Mouse (Mus musculus): ENCODE results near the gene Cfp. TPM values are rescaled to one million over a fixed set of nuclear protein-coding genes. Genes with fewer than 3 reads are reported as not detected.

Gene Cfp
- polyA plus RNA-seq, 1 experiment from 2014 or later: 4.4 TPM

DNA sequence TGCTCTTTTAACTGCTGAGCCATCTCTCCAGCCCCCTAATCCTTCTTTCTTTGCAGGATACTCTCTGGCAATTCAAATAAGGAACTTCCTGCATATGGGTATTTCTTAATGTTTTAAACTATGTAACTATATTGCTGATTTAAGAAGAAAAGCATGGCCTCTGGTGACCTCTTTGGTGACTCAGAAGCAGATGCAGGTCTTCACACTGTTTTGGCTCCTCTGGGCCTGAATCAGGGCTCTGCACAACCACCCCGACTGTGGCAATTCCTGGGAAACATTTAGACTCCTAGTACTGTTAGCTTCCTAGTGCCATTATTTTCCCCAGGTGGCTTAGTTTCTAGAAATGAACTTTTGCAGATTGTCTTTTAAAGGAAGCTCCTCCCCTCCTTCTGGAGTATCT is 7.8 kb downstream of the Cfp start:
- H3K4me3 ChIP-seq (ENCODE audit: low read depth, low read length): no peak overlapping the region
- no peak overlapping the region for H3K9ac ChIP-seq (ENCODE audit: low read length)
- no peaks in the 10 kb centered on the region for H3K9me3 ChIP-seq (replicated peaks; ENCODE audit: control insufficient read depth, low read length)
- DNase-seq (ENCODE audit: low spot score) (no peak), ATAC-seq (no peak)
- no peak overlapping the region for H3K27ac ChIP-seq (ENCODE audit: low read depth, low read length)
- H3K36me3 ChIP-seq (ENCODE audit: control insufficient read depth, insufficient read depth, low read length): peaks cover 18% of the 10 kb centered on the region; the same call in 1 of the 2 replicates
- WGBS: 74% methylated on average over 1 of the region's 1 CpGs
- no peaks in the 10 kb centered on the region for H3K4me1 ChIP-seq (ENCODE audit: control insufficient read depth, insufficient read depth, low read length)
- no peaks in the 10 kb centered on the region for H3K27me3 ChIP-seq (replicated peaks; ENCODE audit: control insufficient read depth, insufficient read depth, low read length)
- H3K4me2 ChIP-seq (ENCODE audit: low read length): no peak overlapping the region

DNA sequence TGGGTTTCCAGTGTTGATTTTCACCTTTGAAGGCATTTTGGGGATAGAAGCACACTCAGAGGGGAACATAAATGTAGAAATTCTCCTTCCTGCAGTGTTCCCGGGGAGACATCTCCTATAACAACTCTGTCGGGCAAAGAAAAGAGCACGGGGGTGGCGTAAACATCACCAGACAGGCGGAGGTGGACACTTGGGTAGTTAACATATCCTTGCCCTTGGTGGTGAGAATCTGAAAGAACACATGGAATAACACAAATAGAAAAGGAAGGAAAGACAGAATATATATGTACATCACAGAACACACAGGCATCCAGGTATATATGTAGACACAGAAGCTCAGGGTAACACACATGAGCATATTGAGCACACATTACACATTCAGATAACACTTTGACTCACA is 10.0 kb downstream of the Cfp start:
- Histone ChIP-seq H3K9me3 (replicated peaks; ENCODE audit: control insufficient read depth, low read length) (no peaks in the 10 kb centered on the region), H3K27me3 (replicated peaks; ENCODE audit: control insufficient read depth, insufficient read depth, low read length) (no peaks in the 10 kb centered on the region), H3K36me3 (ENCODE audit: control insufficient read depth, insufficient read depth, low read length) (no peaks in the 10 kb centered on the region), H3K4me1 (ENCODE audit: control insufficient read depth, insufficient read depth, low read length) (no peaks in the 10 kb centered on the region), H3K27ac (ENCODE audit: low read depth, low read length) (no peak overlapping the region), H3K9ac (ENCODE audit: low read length) (no peak overlapping the region), H3K4me2 (ENCODE audit: low read length) (peak overlapping the region; percentile 58), H3K4me3 (ENCODE audit: low read depth, low read length) (peak overlapping the region; percentile 52)
- 60% methylated on average over 5 of the region's 5 CpGs for WGBS
- DNase-seq (ENCODE audit: low spot score): no peak
- peak; percentile 2; the same call in 1 of the 2 replicates for ATAC-seq

DNA sequence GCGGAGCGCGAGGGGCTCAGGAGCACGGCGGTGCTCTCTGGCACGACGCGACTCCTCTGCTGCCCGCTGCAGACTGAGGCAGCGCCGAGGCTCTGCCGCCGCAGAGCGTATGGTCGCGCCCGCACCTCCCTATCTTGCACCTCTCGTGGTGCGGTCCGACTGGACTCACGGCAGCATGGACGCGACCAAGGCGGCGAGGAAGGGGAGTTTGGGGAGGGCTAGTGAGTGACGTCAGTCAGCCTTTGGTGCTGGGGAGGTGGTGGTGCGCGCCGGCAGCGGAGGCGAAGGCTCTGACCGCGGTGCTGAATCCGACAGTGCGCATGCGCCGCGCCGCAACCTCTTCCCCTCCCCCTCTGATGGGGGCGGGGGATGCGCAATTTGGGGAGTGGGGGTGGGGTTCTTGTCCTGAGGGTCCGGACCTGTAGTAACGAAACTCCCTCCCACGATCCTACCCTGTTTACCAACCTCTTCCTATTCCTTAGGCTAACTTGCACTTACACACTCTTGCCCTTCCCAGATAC is 10.5 kb downstream of the Cfp start, which contains the start of gene Syn1:
Gene Syn1 (minus strand): TSS at position 161 of the 521 bp plus-strand sequence.
- DNase-seq (ENCODE audit: low spot score): peak; percentile 95
- 26% methylated on average over 36 of the region's 44 CpGs for WGBS
- H3K27ac ChIP-seq (ENCODE audit: low read depth, low read length): peak within 1 kb of the TSS; percentile 55
- H3K36me3 ChIP-seq (ENCODE audit: control insufficient read depth, insufficient read depth, low read length): no peaks in the 10 kb centered on the region
- H3K9ac ChIP-seq (ENCODE audit: low read length): peak within 1 kb of the TSS; percentile 67
- no peaks in the 10 kb centered on the region for H3K27me3 ChIP-seq (replicated peaks; ENCODE audit: control insufficient read depth, insufficient read depth, low read length)
- no peaks in the 10 kb centered on the region for H3K4me1 ChIP-seq (ENCODE audit: control insufficient read depth, insufficient read depth, low read length)
- ATAC-seq: peak; percentile 98
- H3K4me2 ChIP-seq (ENCODE audit: low read length): peak within 1 kb of the TSS; percentile 58
- H3K4me3 ChIP-seq (ENCODE audit: low read depth, low read length): peak within 1 kb of the TSS; percentile 52
- H3K9me3 ChIP-seq (replicated peaks; ENCODE audit: control insufficient read depth, low read length): no peaks in the 10 kb centered on the region

DNA sequence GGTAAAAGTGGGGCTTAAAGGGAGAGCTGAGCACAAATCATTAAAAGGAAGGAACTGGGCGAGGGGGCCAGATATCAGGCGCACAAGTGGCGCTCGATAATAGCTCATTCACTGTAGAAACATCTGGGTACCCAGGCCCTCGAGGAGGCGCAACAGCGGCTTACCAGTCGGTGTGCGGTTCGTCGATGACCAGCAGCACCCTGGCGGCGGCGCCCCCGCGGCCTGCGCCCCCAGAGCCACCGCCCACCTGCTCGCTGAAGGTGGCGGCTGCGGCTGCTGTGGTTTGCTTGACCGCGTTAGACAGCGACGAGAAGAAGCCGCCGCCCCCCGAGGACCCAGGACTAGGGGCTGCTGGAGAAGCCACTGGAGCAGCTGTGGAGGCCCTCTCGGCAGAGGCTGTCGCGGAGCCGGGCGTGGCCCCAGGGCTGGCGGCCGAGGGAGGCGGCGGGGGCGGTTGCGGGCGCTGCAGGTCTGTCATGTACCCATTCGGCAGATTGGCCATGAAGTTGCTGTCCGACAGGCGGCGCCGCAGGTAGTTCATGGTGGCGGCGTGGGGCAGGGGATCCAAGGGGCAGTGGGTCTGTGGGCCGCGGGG is 11.0 kb downstream of the Cfp start:
- H3K4me2 ChIP-seq (ENCODE audit: low read length): peak overlapping the region; percentile 58
- ATAC-seq (peak; percentile 67), DNase-seq (ENCODE audit: low spot score) (peak; percentile 2)
- no peaks in the 10 kb centered on the region for H3K9me3 ChIP-seq (replicated peaks; ENCODE audit: control insufficient read depth, low read length)
- H3K36me3 ChIP-seq (ENCODE audit: control insufficient read depth, insufficient read depth, low read length): no peaks in the 10 kb centered on the region
- 31% methylated on average over 45 of the region's 49 CpGs for WGBS
- H3K4me3 ChIP-seq (ENCODE audit: low read depth, low read length): peak overlapping the region; percentile 52
- no peaks in the 10 kb centered on the region for H3K27me3 ChIP-seq (replicated peaks; ENCODE audit: control insufficient read depth, insufficient read depth, low read length)
- H3K4me1 ChIP-seq (ENCODE audit: control insufficient read depth, insufficient read depth, low read length): no peaks in the 10 kb centered on the region
- peak overlapping the region; percentile 67 for H3K9ac ChIP-seq (ENCODE audit: low read length)
- peak overlapping the region; percentile 55 for H3K27ac ChIP-seq (ENCODE audit: low read depth, low read length)

DNA sequence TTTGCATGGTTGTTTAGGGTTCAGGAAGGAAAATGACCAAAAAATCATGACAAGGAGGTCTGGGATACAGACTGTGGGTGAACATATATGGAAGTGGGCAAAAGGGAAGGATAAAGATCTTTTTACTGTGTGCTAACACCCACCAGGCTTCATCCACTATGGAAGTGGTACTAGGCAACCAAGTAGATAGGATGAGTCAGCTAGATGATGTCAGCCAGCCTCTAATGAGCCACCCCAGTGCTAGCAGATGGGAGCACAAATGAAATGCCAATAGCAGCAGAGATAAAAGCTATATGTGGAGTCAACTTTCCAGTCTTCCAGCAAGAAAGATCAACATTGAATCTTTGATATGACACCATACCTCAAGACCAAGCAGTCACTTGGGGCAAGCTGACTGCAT is 16.3 kb downstream of the Cfp start:
- DNase-seq (ENCODE audit: low spot score) (no peak), ATAC-seq (no peak)
- no peaks in the 10 kb centered on the region for H3K36me3 ChIP-seq (ENCODE audit: control insufficient read depth, insufficient read depth, low read length)
- no peak overlapping the region for H3K27ac ChIP-seq (ENCODE audit: low read depth, low read length)
- no peaks in the 10 kb centered on the region for H3K27me3 ChIP-seq (replicated peaks; ENCODE audit: control insufficient read depth, insufficient read depth, low read length)
- no peak overlapping the region for H3K9ac ChIP-seq (ENCODE audit: low read length)
- no peak overlapping the region for H3K4me3 ChIP-seq (ENCODE audit: low read depth, low read length)
- H3K4me2 ChIP-seq (ENCODE audit: low read length): no peak overlapping the region
- no peaks in the 10 kb centered on the region for H3K9me3 ChIP-seq (replicated peaks; ENCODE audit: control insufficient read depth, low read length)
- no peaks in the 10 kb centered on the region for H3K4me1 ChIP-seq (ENCODE audit: control insufficient read depth, insufficient read depth, low read length)

DNA sequence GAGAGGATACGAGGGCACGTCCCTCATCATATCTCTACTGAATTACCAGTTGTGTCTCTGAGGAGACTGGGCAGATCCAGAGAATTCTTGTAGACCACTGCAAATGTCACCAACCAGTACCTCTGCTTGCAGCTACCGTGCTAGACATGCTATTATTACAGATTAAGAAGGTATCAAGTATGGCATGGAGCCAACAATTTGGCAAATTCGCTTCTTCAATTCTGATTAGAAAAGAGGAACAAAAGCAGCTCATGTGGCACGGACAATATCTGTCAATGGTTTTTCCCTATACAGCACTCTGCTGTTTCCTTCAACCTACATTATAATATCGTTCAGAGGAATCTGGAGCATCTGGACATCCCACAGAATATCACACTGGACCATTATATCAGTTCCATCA is 17.6 kb downstream of the Cfp start:
- Histone ChIP-seq H3K4me3 (ENCODE audit: low read depth, low read length) (no peak overlapping the region), H3K4me1 (ENCODE audit: control insufficient read depth, insufficient read depth, low read length) (no peaks in the 10 kb centered on the region), H3K27ac (ENCODE audit: low read depth, low read length) (no peak overlapping the region), H3K4me2 (ENCODE audit: low read length) (no peak overlapping the region), H3K9me3 (replicated peaks; ENCODE audit: control insufficient read depth, low read length) (no peaks in the 10 kb centered on the region), H3K9ac (ENCODE audit: low read length) (no peak overlapping the region), H3K36me3 (ENCODE audit: control insufficient read depth, insufficient read depth, low read length) (no peaks in the 10 kb centered on the region), H3K27me3 (replicated peaks; ENCODE audit: control insufficient read depth, insufficient read depth, low read length) (no peaks in the 10 kb centered on the region)
- DNase-seq (ENCODE audit: low spot score) (no peak), ATAC-seq (no peak)
- WGBS: 82% methylated on average over 6 of the region's 6 CpGs

- H3K36me3 ChIP-seq (ENCODE audit: control insufficient read depth, insufficient read depth, low read length): 0 out of 2 replicates have a peak, but pooled peaks cover 2% of the 10 kb centered on the region
- no peak for ATAC-seq
- WGBS: 42% methylated on average over 3 of the region's 3 CpGs
These were observed 21.3 kb downstream of the Cfp start for GRCm38 (mm10) chrX:20910074-20910473.

More at GRCm38 (mm10) chrX:20910074-20910473, 21.3 kb downstream of the Cfp start:
- Histone ChIP-seq H3K27me3 (replicated peaks; ENCODE audit: control insufficient read depth, insufficient read depth, low read length) (no peaks in the 10 kb centered on the region), H3K27ac (ENCODE audit: low read depth, low read length) (no peak overlapping the region), H3K4me3 (ENCODE audit: low read depth, low read length) (no peak overlapping the region), H3K9me3 (replicated peaks; ENCODE audit: control insufficient read depth, low read length) (no peaks in the 10 kb centered on the region), H3K9ac (ENCODE audit: low read length) (no peak overlapping the region), H3K4me2 (ENCODE audit: low read length) (no peak overlapping the region), H3K4me1 (ENCODE audit: control insufficient read depth, insufficient read depth, low read length) (no peaks in the 10 kb centered on the region)
- DNase-seq (ENCODE audit: low spot score): no peak

Other genes with a start within 250 kb of the Cfp start
- gene Cdk16, start 243.6 kb downstream of the Cfp start, polyA plus RNA-seq (2014; fragmentation: Nextera tagmentation; extraction: Ambion mirVana): 87.2 and 90.7 TPM in 2 replicates
- 67.8 and 73.4 TPM in 2 replicates for gene Usp11, start 227.6 kb downstream of the Cfp start, polyA plus RNA-seq (2014; fragmentation: Nextera tagmentation; extraction: Ambion mirVana)
- 196 and 227 TPM in 2 replicates for gene Araf, start 133.7 kb downstream of the Cfp start, polyA plus RNA-seq (2014; fragmentation: Nextera tagmentation; extraction: Ambion mirVana)
- gene Timp1, start 61.4 kb downstream of the Cfp start, polyA plus RNA-seq (2014; fragmentation: Nextera tagmentation; extraction: Ambion mirVana): 4.0 and 4.4 TPM in 2 replicates
- 28.8 and 36.1 TPM in 2 replicates for gene Syn1, start 10.6 kb downstream of the Cfp start, polyA plus RNA-seq (2014; fragmentation: Nextera tagmentation; extraction: Ambion mirVana)
- gene Elk1, start 19.1 kb upstream of the Cfp start, polyA plus RNA-seq (2014; fragmentation: Nextera tagmentation; extraction: Ambion mirVana): 11.0 and 12.4 TPM in 2 replicates
- gene Uxt, start 30.5 kb upstream of the Cfp start, polyA plus RNA-seq (2014; fragmentation: Nextera tagmentation; extraction: Ambion mirVana): 43.8 and 56.3 TPM in 2 replicates
- 8.6 and 11.4 TPM in 2 replicates for gene Zfp182, start 130.8 kb upstream of the Cfp start, polyA plus RNA-seq (2014; fragmentation: Nextera tagmentation; extraction: Ambion mirVana)
- not detected in 2 replicates for gene Spaca5, start 136.9 kb upstream of the Cfp start, polyA plus RNA-seq (2014; fragmentation: Nextera tagmentation; extraction: Ambion mirVana)
- 3.0 and 4.7 TPM in 2 replicates for gene Zfp300, start 158.0 kb upstream of the Cfp start, polyA plus RNA-seq (2014; fragmentation: Nextera tagmentation; extraction: Ambion mirVana)
- not detected in 2 replicates for gene Ssxa1, start 184.3 kb upstream of the Cfp start, polyA plus RNA-seq (2014; fragmentation: Nextera tagmentation; extraction: Ambion mirVana)
- not detected in 2 replicates for gene Gm21876, start 244.1 kb upstream of the Cfp start, polyA plus RNA-seq (2014; fragmentation: Nextera tagmentation; extraction: Ambion mirVana)

All from forebrain, embryonic 14.5 days (tissue).